Mouse (Mus musculus): ENCODE measurements around the gene Chmp4b.
A peak's percentile ranks its signal among the peaks of the same experiment; 100 is the strongest.

The Chmp4b gene

GRCm38 (mm10) chr2:154641176-154641575 lies 10.3 kb upstream of the Chmp4b start:
- no peak for DNase-seq (ENCODE audit: low spot score)

GRCm38 (mm10) chr2:154642005-154642459 lies 9.5 kb upstream of the Chmp4b start:
- DNase-seq (ENCODE audit: low spot score), result no peak

- no peak for DNase-seq (ENCODE audit: low spot score)
Observed at GRCm38 (mm10) chr2:154642712-154643385, 8.7 kb upstream of the Chmp4b start.

GRCm38 (mm10) chr2:154646634-154647033 lies 4.9 kb upstream of the Chmp4b start:
- DNase-seq (ENCODE audit: low spot score), result no peak

GRCm38 (mm10) chr2:154648086-154648485 lies 3.4 kb upstream of the Chmp4b start:
- no peak for DNase-seq (ENCODE audit: low spot score)

- no peak for DNase-seq (ENCODE audit: low spot score)
Observed at GRCm38 (mm10) chr2:154650404-154650803, 1.1 kb upstream of the Chmp4b start.

- no peak for DNase-seq (ENCODE audit: low spot score)
Observed at GRCm38 (mm10) chr2:154654976-154655375, 3.5 kb downstream of the Chmp4b start.

- DNase-seq (ENCODE audit: low spot score), result no peak
Observed at GRCm38 (mm10) chr2:154655878-154656414, 4.4 kb downstream of the Chmp4b start.

- peak; percentile 83 for DNase-seq (ENCODE audit: low spot score)
Observed at GRCm38 (mm10) chr2:154656710-154657485, 5.4 kb downstream of the Chmp4b start.

GRCm38 (mm10) chr2:154657486-154658237 lies 6.2 kb downstream of the Chmp4b start:
- no peak for DNase-seq (ENCODE audit: low spot score)

- DNase-seq (ENCODE audit: low spot score), result no peak
Observed at GRCm38 (mm10) chr2:154659070-154659469, 7.6 kb downstream of the Chmp4b start.

GRCm38 (mm10) chr2:154659531-154660074 lies 8.1 kb downstream of the Chmp4b start:
- DNase-seq (ENCODE audit: low spot score), result no peak

GRCm38 (mm10) chr2:154668680-154669079 lies 17.2 kb downstream of the Chmp4b start:
- DNase-seq (ENCODE audit: low spot score), result no peak

- DNase-seq (ENCODE audit: low spot score), result no peak
Observed at GRCm38 (mm10) chr2:154670106-154670505, 18.6 kb downstream of the Chmp4b start.

- DNase-seq (ENCODE audit: low spot score), result no peak
Observed at GRCm38 (mm10) chr2:154670741-154671140, 19.2 kb downstream of the Chmp4b start.

- no peak for DNase-seq (ENCODE audit: low spot score)
Observed at GRCm38 (mm10) chr2:154674008-154674407, 22.5 kb downstream of the Chmp4b start.

GRCm38 (mm10) chr2:154676653-154677609 lies 25.4 kb downstream of the Chmp4b start:
- no peak for DNase-seq (ENCODE audit: low spot score)

- peak; percentile 22 for DNase-seq (ENCODE audit: low spot score)
Observed at GRCm38 (mm10) chr2:154677651-154678139, 26.2 kb downstream of the Chmp4b start.

- DNase-seq (ENCODE audit: low spot score), result no peak
Observed at GRCm38 (mm10) chr2:154678995-154679394, 27.5 kb downstream of the Chmp4b start.

GRCm38 (mm10) chr2:154680337-154680736 lies 28.8 kb downstream of the Chmp4b start:
- DNase-seq (ENCODE audit: low spot score), result no peak

- no peak for DNase-seq (ENCODE audit: low spot score)
Observed at GRCm38 (mm10) chr2:154680941-154681340, 29.4 kb downstream of the Chmp4b start.
